Mouse (Mus musculus) hindbrain, postnatal 0 days (tissue): ENCODE results near the gene Arrdc2. TPM values are rescaled to one million over a fixed set of nuclear protein-coding genes. Genes with fewer than 3 reads are reported as not detected.
A peak's percentile ranks its signal among the peaks of the same experiment; 100 is the strongest.

Source experiments
- ATAC-seq: fragments of 200-750 bp; cut with Nextera tagmentation; 2 replicates; pipeline ENCODE4 v1.8.0; 2017; ENCODE audit warnings: mild to moderate bottlenecking, moderate TSS enrichment, moderate library complexity
- DNase-seq: peaks from one replicate; pipeline ENCODE4 v3.0.0-alpha.2; 2015; ENCODE audit warnings: low spot score
- H3K27ac ChIP-seq: fragments of 300-500 bp; sonication (generic); 2 replicates; pipeline ENCODE4 v1.5.1; 2014; ENCODE audit warnings: mild to moderate bottlenecking
- H3K27me3 ChIP-seq: fragments of 300-500 bp; sonication (generic); 2 replicates; pipeline ENCODE4 v1.6.1; 2014; ENCODE audit warnings: low read length, mixed read lengths; ENCODE audit not compliant: insufficient read depth
- H3K36me3 ChIP-seq: fragments of 300-500 bp; sonication (generic); 2 replicates; pipeline ENCODE4 v1.6.1; 2014; ENCODE audit warnings: low read length, mixed read lengths; ENCODE audit not compliant: insufficient read depth
- H3K4me1 ChIP-seq: fragments of 300-500 bp; sonication (generic); 2 replicates; pipeline ENCODE4 v1.6.1; 2014; ENCODE audit warnings: antibody characterized with exemption, low read length, mixed read lengths; ENCODE audit not compliant: insufficient read depth
- H3K4me2 ChIP-seq: fragments of 300-500 bp; sonication (generic); 2 replicates; pipeline ENCODE4 v1.6.1; 2014; ENCODE audit warnings: low read depth, mild to moderate bottlenecking, low read length, moderate library complexity, mixed read lengths
- H3K4me3 ChIP-seq: fragments of 300-500 bp; sonication (generic); 2 replicates; pipeline ENCODE4 v1.5.1; 2014; ENCODE audit warnings: low read length
- H3K9ac ChIP-seq: fragments of 300-500 bp; sonication (generic); replicated peaks from 2 replicates; pipeline ENCODE4 v1.6.1; 2014; ENCODE audit warnings: mild to moderate bottlenecking, low read length, moderate library complexity, mixed read lengths
- H3K9me3 ChIP-seq: fragments of 300-500 bp; sonication (generic); 2 replicates; pipeline ENCODE4 v1.6.1; 2016; ENCODE audit warnings: low read length, mixed read lengths
- CTCF ChIP-seq: IDR thresholded peaks from 2 replicates; pipeline ENCODE4 v1.5.1; 2016; ENCODE audit warnings: antibody characterized with exemption, control low read depth, low read depth
- WGBS: fragments of 180-500 bp; shearing (Covaris S2); extraction: QIAGEN DNeasy Blood & Tissue Kit; methylation state at CpG from one replicate; pipeline ENCODE4 v1.1.7; 2014; 5-methylcytosine and 5-hydroxymethylcytosine counted together
- polyA plus RNA-seq: library from polyadenylated mRNA; unstranded; fragments of >200 nt; fragmentation: Nextera tagmentation; extraction: Ambion mirVana; gene quantifications from 2 replicates; pipeline ENCODE4 v1.2.1, GENCODE M21; 2015
- total RNA-seq: library from RNA; depleted of rRNA; stranded (reverse); fragments of >200 nt; gene quantifications from 2 replicates; pipeline ENCODE4 v1.2.3, GENCODE M21; 2014

Gene Arrdc2
- total and polyA plus RNA-seq, 2 experiments from 2014 or later, result 4.6 to 17.1 TPM

DNA sequence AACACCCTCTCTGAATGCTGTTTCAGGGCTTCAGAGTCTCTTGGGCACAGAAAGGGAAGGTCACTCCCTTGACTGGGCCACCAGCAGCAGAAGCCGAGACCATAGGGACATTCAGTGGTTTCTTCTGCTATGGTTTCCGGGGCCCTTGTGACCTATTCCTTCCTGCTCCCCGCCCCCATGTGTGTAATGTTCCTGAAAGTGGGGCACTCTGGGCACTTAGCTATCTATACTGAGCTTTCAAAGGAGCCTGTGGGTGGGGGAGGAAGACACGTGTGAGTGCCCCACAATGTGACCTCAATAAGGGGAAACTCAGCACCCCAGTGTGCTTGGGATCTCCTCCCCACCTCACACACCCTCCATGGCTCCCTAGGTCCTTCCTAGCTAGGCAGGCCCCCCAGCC is 33.0 kb downstream of the Arrdc2 start:
- no peaks in the 10 kb centered on the region for H3K36me3 ChIP-seq

DNA sequence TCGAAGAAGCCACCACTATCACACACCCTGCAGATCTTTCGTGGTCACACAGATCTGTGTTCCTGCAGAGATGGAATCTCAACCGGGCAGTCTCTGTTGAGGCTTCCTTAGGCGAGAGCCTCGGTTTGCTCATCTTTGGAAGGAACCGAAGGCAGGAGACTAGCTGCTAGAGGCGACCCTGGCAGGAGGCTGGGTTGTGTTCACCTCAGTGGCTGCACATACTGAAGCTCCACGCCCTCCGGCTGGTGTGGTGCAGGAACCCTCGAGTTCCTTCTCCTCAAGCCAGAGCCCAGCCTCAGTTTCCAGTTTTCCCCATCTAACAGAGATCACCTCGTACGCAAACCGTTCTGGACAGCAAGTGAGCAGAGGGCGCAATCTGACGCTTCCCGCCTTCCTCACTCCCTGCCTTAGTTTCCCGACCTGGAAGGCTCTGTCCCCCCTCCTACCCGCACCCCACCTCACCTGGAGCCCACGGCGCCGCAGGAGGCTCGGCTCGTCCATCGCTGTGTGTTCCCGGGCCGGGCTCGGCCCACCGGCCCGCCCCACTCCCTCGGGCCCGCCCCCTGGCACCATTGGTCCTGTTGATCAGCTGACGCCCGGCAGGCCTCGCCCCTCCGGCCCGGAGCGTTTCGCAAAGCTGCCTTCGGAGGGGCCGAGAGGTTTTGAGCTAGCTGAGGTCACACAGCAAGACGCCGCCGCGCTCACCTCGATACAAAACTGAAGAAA is 34.9 kb downstream of the Arrdc2 start, which contains the start of gene Mast3:
Mast3 (minus strand) TSS at position 574 of the 726 bp plus-strand sequence.
- no peaks in the 10 kb centered on the region for H3K36me3 ChIP-seq
- no peaks in the 10 kb centered on the region for H3K9me3 ChIP-seq
- no peak within 1 kb of the TSS for H3K27ac ChIP-seq
- peaks cover 15% of the 10 kb centered on the region for H3K27me3 ChIP-seq
- WGBS, result 1% methylated on average over 45 of the region's 45 CpGs
- ATAC-seq (peak; percentile 81), DNase-seq (peak; percentile 84)
- no peak for TF ChIP-seq CTCF
- peaks cover 12% of the 10 kb centered on the region for H3K4me1 ChIP-seq
- H3K4me3 ChIP-seq, result peak within 1 kb of the TSS; percentile 45
- H3K9ac ChIP-seq, result peak within 1 kb of the TSS; percentile 38
- peak within 1 kb of the TSS; percentile 71 for H3K4me2 ChIP-seq

More for the DNA sequence above, 33.0 kb downstream of the Arrdc2 start:
- Histone ChIP-seq H3K9ac (no peak overlapping the region), H3K9me3 (no peaks in the 10 kb centered on the region), H3K4me2 (no peak overlapping the region), H3K4me1 (peaks cover 12% of the 10 kb centered on the region), H3K27ac (no peak overlapping the region), H3K27me3 (peaks cover 15% of the 10 kb centered on the region), H3K4me3 (no peak overlapping the region)
- no peak for ATAC-seq
- WGBS, result 82% methylated on average over 4 of the region's 4 CpGs
- DNase-seq, result no peak
- no peak for TF ChIP-seq CTCF

DNA sequence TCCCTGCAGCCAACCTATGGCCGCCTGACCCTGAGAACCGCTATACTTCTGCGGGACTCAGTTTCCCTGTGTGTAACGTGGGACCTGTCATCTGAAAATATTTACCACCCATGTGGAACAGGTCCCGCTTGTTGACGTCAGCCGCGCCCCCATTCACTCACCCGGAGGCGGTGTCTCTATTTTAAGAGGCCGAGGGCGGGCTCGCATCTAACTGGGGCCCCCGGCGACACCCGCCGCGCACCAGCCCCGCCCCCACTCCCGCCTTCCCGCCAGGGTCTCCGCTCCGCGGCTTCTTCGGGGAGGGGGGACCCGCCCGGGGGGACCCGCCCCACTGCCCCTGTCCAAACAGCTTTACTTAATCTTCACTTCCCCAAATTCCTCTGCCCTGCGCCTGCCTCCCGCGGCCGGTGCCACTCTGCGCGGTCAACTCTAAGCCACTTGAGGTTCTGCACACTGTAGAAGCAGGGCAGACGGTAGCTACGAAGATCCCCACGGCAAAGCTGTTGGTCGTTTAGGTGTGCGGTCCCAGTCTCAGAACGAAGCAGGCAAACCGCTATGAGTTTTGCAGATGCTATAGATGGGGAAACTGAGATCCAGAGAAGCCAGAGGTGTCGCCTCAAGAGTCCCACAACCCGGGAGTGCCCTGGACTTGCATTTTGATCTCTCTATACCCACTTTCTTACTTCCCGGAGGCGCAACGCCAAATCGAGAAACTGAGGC is 35.6 kb downstream of the Arrdc2 start:
- ATAC-seq, result no peak; the same call in 1 of the 2 replicates
- peak overlapping the region; percentile 71 for H3K4me2 ChIP-seq
- no peaks in the 10 kb centered on the region for H3K36me3 ChIP-seq
- H3K4me3 ChIP-seq, result peak overlapping the region; percentile 45
- H3K9me3 ChIP-seq, result no peaks in the 10 kb centered on the region
- WGBS, result 2% methylated on average over 45 of the region's 47 CpGs
- peaks cover 20% of the 10 kb centered on the region for H3K27me3 ChIP-seq
- DNase-seq, result no peak
- no peak for TF ChIP-seq CTCF
- H3K9ac ChIP-seq, result peak overlapping the region; percentile 17; the same call in 1 of the 2 replicates
- H3K4me1 ChIP-seq, result peaks cover 12% of the 10 kb centered on the region
- no peak overlapping the region for H3K27ac ChIP-seq

DNA sequence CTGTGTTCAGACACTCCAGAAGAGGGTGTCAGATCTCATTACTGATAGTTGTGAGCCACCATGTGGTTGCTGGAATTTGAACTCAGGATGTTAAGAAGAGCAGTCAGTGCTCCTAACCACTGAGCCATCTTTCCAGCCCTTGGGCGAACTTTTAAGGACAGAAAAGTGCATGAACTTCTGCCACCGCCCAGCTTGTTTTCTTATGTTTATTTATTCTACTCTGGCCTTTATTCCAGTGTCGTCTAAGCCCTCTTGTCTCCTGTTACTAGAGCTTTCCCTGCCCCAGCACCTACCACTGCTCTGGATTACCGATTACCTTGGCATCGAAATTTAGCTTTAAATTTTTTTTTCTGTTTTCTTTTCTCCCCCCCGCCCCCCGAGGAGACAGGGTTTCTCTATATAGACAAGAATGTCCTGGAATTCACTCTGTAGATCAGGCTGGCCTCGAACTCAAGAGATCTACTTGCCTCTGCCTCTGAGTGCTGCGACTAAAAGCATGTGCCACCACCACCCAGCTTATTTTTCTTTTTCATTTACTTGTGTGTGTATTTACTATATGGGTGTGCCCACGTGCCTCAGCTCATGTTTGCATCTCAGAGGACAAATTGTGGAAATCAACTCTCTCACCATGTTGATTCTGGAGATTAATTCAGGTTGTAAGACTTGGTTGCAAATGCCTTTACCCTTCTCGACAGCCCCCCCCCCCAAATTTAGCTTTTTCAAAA is 36.6 kb downstream of the Arrdc2 start:
- Histone ChIP-seq H3K9me3 (no peaks in the 10 kb centered on the region), H3K4me2 (no peak overlapping the region), H3K27ac (no peak overlapping the region), H3K4me1 (peaks cover 18% of the 10 kb centered on the region), H3K4me3 (no peak overlapping the region), H3K27me3 (peaks cover 20% of the 10 kb centered on the region), H3K36me3 (no peaks in the 10 kb centered on the region), H3K9ac (no peak overlapping the region)
- ATAC-seq (no peak), DNase-seq (no peak)
- 79% methylated on average over 11 of the region's 11 CpGs for WGBS
- TF ChIP-seq CTCF, result no peak

DNA sequence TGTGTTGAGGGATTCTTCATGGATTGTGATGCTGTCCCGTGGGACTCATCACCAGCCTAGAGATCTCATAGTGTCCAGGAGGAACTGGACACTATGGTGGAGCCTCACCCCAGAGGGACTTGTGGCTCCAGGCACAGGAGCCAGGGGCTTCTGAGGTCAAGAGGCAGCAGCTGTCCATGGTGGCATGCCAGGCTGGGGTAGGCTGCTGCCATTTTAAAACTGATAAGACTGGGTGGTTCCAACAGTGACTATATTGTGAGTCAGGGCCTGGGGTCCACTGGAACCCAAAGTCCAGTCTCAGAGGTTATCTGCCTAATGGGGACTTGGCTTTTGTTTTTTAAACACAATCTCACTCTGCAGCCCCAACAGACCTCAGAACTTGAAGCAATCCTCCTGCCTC is 37.7 kb downstream of the Arrdc2 start:
- Histone ChIP-seq H3K36me3 (no peaks in the 10 kb centered on the region), H3K9me3 (no peaks in the 10 kb centered on the region), H3K27ac (no peak overlapping the region), H3K27me3 (peaks cover 20% of the 10 kb centered on the region), H3K4me1 (peaks cover 22% of the 10 kb centered on the region), H3K9ac (no peak overlapping the region), H3K4me3 (no peak overlapping the region), H3K4me2 (no peak overlapping the region)
- TF ChIP-seq CTCF, result no peak
- 79% methylated on average over 1 of the region's 1 CpGs for WGBS
- ATAC-seq, result no peak
- DNase-seq, result no peak

DNA sequence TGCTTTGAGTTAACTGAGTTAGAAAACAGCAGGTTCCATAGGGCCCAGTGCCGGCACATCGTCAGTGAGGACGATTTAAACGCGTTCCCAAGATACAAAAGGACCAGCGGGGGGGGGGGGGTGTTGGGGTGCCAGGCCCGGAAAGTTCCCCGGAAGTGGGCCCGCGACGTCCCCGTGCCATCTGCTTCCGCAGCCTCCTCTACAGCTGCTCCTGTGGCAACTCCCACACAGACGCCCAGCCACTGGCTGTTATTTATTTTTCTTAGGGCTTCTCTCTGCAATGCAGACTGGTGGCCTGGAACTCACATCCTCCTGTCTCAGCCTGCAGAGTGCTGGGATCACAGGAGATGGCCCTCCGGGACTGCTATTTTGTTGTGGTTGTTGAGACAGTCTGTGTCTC is 38.4 kb downstream of the Arrdc2 start:
- H3K9ac ChIP-seq, result no peak overlapping the region
- H3K4me2 ChIP-seq, result no peak overlapping the region
- no peak overlapping the region for H3K27ac ChIP-seq
- peaks cover 20% of the 10 kb centered on the region for H3K27me3 ChIP-seq
- no peaks in the 10 kb centered on the region for H3K36me3 ChIP-seq
- ATAC-seq, result no peak
- peaks cover 22% of the 10 kb centered on the region for H3K4me1 ChIP-seq
- WGBS, result 28% methylated on average over 15 of the region's 15 CpGs
- no peak overlapping the region for H3K4me3 ChIP-seq
- no peaks in the 10 kb centered on the region for H3K9me3 ChIP-seq
- DNase-seq, result no peak
- no peak for TF ChIP-seq CTCF
